Mouse (Mus musculus): ENCODE data around the gene Rnf157.

Gene Rnf157

GRCm38 (mm10) chr11:116412904-116413630 is at the start of gene Rnf157:
Gene Rnf157 (minus strand): TSS chr11:116413032.
- peak; percentile 81 for DNase-seq

GRCm38 (mm10) chr11:116459786-116460185 is 47.0 kb upstream of the Rnf157 start:
- DNase-seq: no peak

DNA sequence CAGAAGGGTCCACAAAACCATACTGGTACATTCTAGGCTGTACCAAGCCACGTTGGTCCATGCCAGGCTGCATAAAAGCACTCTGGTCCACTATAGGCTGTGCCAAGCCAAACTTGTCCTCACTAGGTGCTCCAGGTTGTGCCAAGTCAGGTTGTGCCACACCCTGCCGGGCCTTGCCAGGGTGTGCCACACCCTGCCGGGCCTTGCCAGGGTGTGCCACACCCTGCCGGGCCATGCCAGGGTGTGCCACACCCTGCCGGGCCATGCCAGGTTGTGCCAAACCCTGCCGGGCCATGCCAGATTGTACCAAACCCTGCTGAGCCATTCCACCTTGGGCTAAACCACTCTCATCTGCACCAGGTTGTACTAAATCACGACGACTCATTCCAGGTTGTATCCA is 43.4 kb upstream of the Rnf157 start:
- no peak for DNase-seq

GRCm38 (mm10) chr11:116453889-116454288 is 41.1 kb upstream of the Rnf157 start:
- DNase-seq: no peak

- DNase-seq: no peak
Observed at GRCm38 (mm10) chr11:116449341-116449740, 36.5 kb upstream of the Rnf157 start.

- DNase-seq: no peak
Observed at GRCm38 (mm10) chr11:116447822-116448221, 35.0 kb upstream of the Rnf157 start.

GRCm38 (mm10) chr11:116446308-116446887 is 33.6 kb upstream of the Rnf157 start:
- no peak for DNase-seq

GRCm38 (mm10) chr11:116445596-116446307 is 32.9 kb upstream of the Rnf157 start:
- peak; percentile 97 for DNase-seq

- DNase-seq: no peak
Observed at GRCm38 (mm10) chr11:116443935-116444334, 31.1 kb upstream of the Rnf157 start.

DNA sequence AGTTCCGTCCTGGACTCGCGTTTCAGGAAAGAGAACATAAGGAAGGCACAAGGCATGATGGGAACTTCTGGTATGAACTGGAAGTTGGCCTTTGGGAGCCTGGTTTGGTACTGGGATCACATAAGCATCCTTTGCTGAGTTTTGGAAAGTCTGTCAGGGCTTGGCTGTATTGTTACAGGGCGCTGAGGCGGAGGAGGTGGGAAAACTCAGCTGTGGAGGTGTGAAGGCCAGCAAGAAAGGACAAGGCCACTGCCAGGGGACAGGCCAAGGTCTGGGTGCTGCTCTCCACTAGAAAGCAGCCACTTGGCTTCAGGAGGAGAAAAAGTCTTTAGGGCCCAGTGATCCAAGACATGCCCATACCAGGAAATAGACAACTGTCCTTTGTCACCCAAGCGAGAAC is 30.5 kb upstream of the Rnf157 start:
- no peak for DNase-seq

GRCm38 (mm10) chr11:116442867-116443177 is 30.0 kb upstream of the Rnf157 start:
- no peak for DNase-seq

DNA sequence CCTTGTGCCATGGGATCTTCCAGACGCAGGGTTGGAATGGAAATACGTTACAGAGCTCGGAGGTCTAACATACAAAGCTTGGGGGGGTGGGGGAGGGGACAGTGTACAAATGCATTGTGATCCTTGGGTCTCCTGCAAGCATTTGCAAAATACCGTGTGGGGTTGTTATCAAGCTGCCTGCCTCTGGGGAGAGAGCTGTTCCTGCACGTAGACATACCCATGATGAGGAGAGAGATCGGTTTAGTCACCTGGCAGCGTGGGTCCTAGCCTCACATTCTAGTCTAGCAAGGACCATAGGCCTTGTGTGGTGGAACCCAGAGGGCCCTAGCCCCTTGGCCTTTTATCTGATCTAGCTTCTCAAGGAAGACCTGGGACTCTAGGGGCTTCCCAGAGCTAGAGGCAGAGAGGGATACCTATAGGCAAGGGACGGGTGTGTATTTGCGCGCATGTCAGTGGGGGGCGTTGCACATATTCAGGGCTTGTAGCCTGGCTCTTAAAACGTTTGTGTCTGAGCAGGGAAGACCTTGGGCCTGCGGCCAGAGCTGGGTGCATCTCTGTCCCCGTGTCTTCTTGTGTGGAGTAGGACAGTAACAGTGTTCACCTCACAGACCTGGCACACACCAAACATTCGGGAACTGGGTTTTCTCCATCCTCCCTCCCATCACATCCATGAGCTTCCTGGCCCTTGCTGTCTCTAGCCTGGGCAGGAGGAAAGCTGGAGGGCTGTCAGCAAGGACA is 29.5 kb upstream of the Rnf157 start:
- DNase-seq: no peak

DNA sequence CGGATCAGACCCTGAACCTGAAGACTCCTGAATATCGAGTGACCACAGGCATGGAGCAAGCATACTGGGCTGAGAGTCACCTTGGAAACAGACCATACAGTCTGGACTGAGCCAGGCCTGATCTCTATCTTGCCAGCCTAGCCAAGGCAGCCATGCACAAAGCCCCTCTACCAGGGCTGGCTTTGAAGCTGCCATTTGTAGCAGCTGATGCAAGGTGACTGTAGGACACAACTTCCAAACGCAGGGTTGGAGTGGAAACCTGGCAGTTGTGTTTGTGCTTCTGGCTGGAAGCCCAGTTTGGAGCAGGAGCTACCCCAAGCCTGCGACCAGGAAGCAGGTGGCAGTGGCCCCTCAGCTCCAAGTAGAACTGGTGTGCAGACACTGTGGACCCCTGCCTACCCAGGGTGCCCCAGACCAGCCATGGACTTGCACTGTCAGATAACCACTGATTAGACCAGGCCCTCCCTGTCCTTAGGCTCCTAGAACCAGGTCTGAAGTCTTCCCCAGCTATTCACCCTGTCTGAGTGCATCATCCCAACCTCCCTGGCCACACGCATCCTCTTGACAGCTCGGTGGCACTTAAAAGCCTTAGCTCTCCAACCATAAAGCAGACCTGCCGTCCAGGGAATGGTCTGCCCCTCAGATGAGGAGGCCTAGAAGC is 27.7 kb upstream of the Rnf157 start:
- DNase-seq: no peak

DNA sequence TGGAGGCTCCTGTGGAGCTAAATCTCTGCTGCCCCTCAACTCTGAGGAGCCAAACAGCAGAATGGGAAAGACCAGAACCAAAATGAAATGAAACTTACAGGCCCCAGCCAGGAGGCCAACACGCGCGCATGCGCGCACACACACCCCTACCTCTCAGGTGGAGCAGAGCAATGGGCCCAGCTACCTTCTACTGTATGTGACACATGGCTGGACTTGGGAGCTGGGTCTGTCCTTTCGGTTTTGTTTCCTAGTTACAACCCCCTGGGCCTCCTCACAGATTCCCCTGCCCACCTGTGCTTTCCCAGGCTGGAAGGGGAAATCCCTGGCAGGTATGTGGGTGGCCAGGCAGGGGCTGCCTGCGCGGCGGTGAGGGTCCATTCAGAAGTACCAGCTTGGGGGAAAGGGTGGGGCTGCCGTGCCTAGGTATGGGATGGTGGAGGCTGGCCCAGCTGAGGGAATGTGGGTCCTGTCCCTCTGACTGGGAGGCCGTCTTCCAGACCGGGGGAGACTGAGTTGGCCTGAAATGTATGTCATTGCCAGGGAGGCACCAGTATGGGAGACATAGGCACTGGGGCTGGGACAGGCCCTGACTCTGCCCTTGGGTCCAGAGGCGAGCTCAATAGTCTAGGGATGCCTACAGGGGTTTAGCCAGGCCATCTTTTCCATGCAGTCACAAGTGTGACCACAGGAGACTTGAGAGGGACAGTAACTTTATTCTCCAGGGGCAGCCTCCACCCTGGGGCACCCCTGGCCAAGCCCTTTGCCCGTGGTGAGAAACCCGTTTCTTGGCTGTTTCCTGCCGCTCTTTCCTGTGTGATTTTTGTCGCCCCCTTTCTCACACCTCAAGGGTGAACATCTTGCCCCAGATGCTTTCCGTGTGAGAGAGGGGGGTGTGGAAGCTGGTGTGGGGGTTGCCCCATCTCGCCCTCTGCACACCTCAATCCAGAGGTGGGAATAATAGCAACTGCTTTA is 26.7 kb upstream of the Rnf157 start:
- DNase-seq: no peak

DNA sequence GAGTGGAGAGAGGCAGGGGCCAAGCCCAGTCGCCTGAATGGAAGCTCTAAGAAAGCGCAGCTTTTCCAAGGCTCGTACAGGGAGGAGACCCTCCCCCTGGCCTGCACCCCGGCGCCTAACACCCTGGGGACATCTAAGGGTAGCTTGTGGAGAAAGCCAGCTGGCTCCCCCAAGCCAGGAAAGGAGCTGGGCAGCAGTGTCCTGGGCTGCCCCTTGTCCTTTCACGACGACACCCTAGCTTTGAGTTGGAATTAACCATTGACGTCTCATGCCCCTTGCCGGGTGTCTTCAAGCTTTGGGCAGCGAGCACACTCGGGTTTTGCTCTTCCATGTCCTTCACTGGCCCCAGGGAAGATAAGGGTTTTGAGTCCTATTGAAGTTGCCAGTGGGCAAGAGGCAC is 24.7 kb upstream of the Rnf157 start:
- no peak for DNase-seq

DNA sequence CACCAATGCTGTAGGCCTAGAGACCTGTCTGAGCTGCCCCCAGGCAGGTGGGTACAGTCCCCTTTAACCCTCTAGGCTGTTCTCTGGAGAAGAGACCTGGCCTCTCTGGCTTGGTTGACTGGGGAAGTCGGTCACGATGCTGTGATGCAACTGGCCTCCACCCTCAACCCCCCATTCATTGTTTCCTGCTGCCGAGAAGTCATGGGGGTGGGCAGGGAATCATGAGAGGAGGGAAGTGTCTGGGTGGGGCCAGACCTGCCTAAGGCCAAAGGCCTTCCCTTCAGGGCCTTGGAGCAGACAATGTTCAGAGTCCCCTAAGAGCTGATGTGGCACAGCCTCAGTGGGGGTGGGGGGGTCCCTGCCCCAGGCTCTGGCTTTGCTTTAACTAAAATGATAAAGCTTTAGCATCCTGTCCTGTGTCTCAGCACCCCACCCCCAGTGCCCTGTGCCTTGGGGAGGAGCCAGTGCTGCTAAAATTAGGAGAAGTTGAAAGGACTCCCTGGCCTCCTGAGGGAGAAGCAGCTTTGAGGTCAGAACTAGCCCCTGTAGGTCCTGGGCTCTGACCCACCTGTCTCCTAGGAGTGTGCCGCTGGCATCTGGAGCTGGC is 24.0 kb upstream of the Rnf157 start:
- DNase-seq: peak; percentile 49

- DNase-seq: no peak
Observed at GRCm38 (mm10) chr11:116435992-116436724, 23.3 kb upstream of the Rnf157 start.

DNA sequence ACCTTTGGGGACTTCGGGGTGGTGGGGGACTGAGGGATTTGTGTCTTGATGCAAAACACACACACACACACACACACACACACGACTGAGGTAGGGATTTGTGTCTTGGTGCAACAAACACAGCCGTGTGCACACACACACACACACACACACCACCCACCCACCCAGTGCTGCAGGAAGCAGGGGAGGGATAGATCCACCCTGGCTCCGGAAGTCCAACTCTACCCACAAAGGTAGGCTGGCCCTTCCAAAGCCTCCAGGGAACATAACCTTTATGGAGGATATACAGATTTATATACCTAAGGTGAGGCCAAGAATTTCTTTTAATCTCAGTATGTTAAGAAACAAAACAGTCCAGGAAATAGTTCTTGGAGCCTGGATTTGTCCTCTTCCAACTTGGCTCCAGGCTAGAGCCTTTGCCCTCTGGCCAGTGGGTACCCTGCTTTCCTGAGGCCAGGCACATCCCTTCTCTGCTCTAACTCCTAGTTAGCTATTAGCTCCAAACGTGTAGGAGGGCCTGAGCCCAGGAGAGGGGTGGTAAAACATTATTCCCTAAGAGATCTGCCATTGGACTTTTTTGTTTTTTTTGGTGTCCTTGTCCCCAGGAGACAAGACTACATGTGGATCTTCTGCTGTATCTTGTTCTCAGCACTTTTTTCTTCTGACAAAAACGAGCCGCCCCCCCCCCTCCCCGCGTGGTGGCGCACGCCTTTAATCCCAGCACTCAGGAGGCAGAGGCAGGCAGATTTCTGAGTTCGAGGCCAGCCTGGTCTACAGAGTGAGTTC is 22.3 kb upstream of the Rnf157 start:
- DNase-seq: no peak

DNA sequence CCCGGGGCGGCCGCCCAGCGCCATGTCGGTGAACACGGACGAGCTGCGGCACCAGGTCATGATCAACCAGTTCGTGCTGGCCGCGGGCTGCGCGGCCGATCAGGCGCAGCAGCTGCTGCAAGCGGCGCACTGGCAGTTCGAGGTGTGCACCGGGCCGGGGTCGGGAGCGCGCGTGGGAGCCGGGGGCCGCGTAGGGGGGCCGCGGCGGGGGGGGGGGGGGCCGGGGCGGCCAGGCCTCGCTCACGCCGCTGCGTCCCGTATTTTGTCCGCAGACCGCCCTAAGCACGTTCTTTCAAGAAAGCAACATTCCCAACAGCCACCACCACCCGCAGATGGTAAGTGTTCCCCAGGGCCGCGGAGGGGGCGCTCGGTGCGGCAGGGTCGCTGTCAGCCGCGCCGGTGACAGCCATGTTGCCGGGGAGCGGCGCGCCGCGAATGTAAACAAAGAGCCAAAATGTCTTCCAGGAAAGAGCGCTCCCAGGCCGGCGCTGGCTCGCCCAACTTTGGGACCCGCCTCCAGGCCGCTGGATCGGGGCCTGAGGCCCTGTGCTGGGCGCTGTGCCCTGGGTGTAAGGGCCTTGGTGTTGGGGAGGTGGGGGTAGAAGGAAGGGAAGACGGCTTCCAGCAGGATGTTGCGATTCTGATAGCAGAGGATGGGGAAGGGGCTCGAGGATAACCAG is 21.6 kb upstream of the Rnf157 start:
- peak; percentile 80 for DNase-seq

Measured in lung, postnatal 14 days (tissue).